Mouse (Mus musculus): ENCODE measurements around the gene Neu3.

The Neu3 gene

GRCm38 (mm10) chr7:99795192-99795981, 32.8 kb downstream of the Neu3 start:
- no peak for DNase-seq (ENCODE audit: low read depth, low spot score)

- DNase-seq (ENCODE audit: low read depth, low spot score), result no peak
Observed at GRCm38 (mm10) chr7:99794096-99794495, 34.1 kb downstream of the Neu3 start.

DNA sequence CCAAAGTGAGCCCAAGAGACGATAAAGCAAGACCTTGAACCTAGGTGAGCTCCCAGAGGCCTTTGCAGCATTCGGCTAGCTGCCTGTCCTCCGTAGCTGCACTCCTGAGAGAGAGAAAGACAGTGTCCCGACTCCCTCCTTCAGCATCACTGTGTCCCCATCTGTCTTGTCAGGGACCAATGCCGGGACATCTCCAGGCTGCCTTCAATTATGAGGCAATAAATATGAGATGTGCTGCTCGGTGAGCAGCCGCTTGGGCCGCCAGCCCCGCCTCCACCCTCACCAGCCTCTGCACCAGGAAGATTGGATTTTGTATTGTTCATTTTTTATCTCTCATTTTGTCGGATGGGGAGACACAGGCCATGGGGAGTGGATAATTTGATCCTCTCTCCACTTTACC, 37.4 kb downstream of the Neu3 start:
- no peak for DNase-seq (ENCODE audit: low read depth, low spot score)

GRCm38 (mm10) chr7:99788563-99788962, 39.7 kb downstream of the Neu3 start:
- no peak for DNase-seq (ENCODE audit: low read depth, low spot score)

DNA sequence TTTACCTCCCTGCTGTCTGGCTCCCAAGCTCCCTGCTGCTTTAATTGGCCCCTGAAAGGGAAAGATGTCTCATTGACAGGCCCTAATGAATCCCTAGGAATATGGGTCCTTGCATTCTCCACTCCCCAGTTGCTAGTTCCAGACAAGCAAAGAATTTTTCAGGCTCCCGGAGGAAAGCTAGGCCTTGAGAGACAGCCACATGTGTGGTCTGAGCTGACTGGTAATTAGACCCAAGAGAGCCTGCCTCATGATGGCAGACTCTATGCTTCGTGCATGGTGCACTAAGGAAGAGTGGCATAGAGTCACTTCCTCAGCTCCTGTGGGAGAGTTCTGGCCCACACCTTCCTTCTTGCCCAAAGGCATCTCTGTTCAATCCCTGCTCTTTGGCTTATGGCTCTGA, 40.3 kb downstream of the Neu3 start:
- DNase-seq (ENCODE audit: low read depth, low spot score), result no peak

- DNase-seq (ENCODE audit: low read depth, low spot score), result no peak
Observed at GRCm38 (mm10) chr7:99786774-99787173, 41.4 kb downstream of the Neu3 start.

DNA sequence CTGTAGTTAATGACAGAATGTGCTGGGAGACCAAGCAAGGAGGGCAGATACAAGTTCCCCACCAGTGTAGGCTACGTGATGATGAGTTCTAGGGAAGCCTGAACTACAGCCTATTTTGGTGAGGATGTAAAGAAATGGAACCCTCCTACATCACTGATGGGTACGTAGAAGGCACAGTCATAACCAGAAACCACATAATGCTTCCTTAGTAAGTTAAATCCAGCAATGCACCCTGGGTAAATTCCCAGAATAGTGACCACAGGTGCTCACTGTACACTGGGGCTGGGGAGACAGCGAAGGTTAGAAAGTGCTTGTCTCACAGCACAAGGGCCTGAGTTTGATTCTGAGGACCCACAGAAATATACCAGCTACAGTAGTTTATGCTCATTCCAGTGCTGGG, 42.7 kb downstream of the Neu3 start:
- DNase-seq (ENCODE audit: low read depth, low spot score), result no peak

DNA sequence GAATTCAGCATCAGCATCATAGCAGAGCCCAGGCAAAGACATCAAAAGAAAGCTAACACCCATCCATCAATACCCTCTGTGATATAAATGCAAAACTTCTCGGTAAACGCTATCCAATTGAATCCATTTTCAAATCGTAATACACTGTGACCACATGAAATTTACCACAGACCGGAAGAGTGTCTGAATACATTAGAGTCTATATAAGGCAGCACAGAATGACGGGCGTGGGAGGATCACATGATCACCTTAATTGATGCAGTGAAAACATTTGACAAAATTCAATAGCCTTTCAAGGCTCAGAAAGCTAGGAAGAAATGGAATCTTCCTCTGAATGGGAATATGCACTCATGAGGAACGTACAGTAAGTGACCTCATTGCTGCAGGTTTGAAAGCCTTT, 44.8 kb downstream of the Neu3 start:
- DNase-seq (ENCODE audit: low read depth, low spot score), result no peak

GRCm38 (mm10) chr7:99781916-99782315, 46.3 kb downstream of the Neu3 start:
- no peak for DNase-seq (ENCODE audit: low read depth, low spot score)

- no peak for DNase-seq (ENCODE audit: low read depth, low spot score)
Observed at GRCm38 (mm10) chr7:99781385-99781784, 46.8 kb downstream of the Neu3 start.

GRCm38 (mm10) chr7:99763207-99763606, 65.0 kb downstream of the Neu3 start, which contains the start of gene Olfr521:
Olfr521 (plus strand) TSS chr7:99763507.
- no peak for DNase-seq (ENCODE audit: low read depth, low spot score)
